Mouse (Mus musculus): ENCODE data around the gene Gm20517.
"Not testable (repeated sequence)": the region's sequence is repeated elsewhere in the genome, so short reads cannot be mapped to it uniquely, and the experiment has no call there.

Gene Gm20517

GRCm38 (mm10) chr17:47625088-47625487 lies 13.7 kb downstream of the Gm20517 start:
- no peak for DNase-seq (ENCODE audit: extremely low spot score, low spot score)

GRCm38 (mm10) chr17:47626031-47626430 lies 14.6 kb downstream of the Gm20517 start:
- DNase-seq (ENCODE audit: extremely low spot score, low spot score) = no peak

- no peak for DNase-seq (ENCODE audit: extremely low spot score, low spot score)
Observed at GRCm38 (mm10) chr17:47627791-47628190, 16.4 kb downstream of the Gm20517 start.

- DNase-seq (ENCODE audit: extremely low spot score, low spot score) = peak; percentile 96
Observed at GRCm38 (mm10) chr17:47628851-47629676, 17.7 kb downstream of the Gm20517 start.

GRCm38 (mm10) chr17:47629717-47630677 lies 18.6 kb downstream of the Gm20517 start:
- DNase-seq (ENCODE audit: extremely low spot score, low spot score) = peak; percentile 74

- no peak for DNase-seq (ENCODE audit: extremely low spot score, low spot score)
Observed at GRCm38 (mm10) chr17:47630678-47631065, 19.3 kb downstream of the Gm20517 start, which contains the start of gene Usp49. Gene Usp49 (plus strand): TSS chr17:47630690.

GRCm38 (mm10) chr17:47632181-47632840 lies 20.9 kb downstream of the Gm20517 start:
- no peak for DNase-seq (ENCODE audit: extremely low spot score, low spot score)

GRCm38 (mm10) chr17:47633999-47634770 lies 22.8 kb downstream of the Gm20517 start:
- DNase-seq (ENCODE audit: extremely low spot score, low spot score) = no peak

- DNase-seq (ENCODE audit: extremely low spot score, low spot score) = no peak
Observed at GRCm38 (mm10) chr17:47642992-47643391, 31.6 kb downstream of the Gm20517 start.

- DNase-seq (ENCODE audit: extremely low spot score, low spot score) = peak; percentile 74
Observed at GRCm38 (mm10) chr17:47646683-47647082, 35.3 kb downstream of the Gm20517 start.

GRCm38 (mm10) chr17:47648966-47649365 lies 37.6 kb downstream of the Gm20517 start:
- no peak for DNase-seq (ENCODE audit: extremely low spot score, low spot score)

- no peak for DNase-seq (ENCODE audit: extremely low spot score, low spot score)
Observed at GRCm38 (mm10) chr17:47651953-47652352, 40.6 kb downstream of the Gm20517 start.

- not testable (repeated sequence) for DNase-seq (ENCODE audit: extremely low spot score, low spot score)
Observed at GRCm38 (mm10) chr17:47654346-47654745, 43.0 kb downstream of the Gm20517 start.

- no peak for DNase-seq (ENCODE audit: extremely low spot score, low spot score)
Observed at GRCm38 (mm10) chr17:47655697-47656096, 44.3 kb downstream of the Gm20517 start.

GRCm38 (mm10) chr17:47657901-47658300 lies 46.5 kb downstream of the Gm20517 start:
- no peak for DNase-seq (ENCODE audit: extremely low spot score, low spot score)

GRCm38 (mm10) chr17:47658741-47659243 lies 47.4 kb downstream of the Gm20517 start:
- DNase-seq (ENCODE audit: extremely low spot score, low spot score) = no peak

GRCm38 (mm10) chr17:47663009-47663713 lies 51.8 kb downstream of the Gm20517 start:
- peak; percentile 55 for DNase-seq (ENCODE audit: extremely low spot score, low spot score)

- no peak for DNase-seq (ENCODE audit: extremely low spot score, low spot score)
Observed at GRCm38 (mm10) chr17:47664474-47664873, 53.1 kb downstream of the Gm20517 start.

GRCm38 (mm10) chr17:47669166-47669565 lies 57.8 kb downstream of the Gm20517 start:
- no peak for DNase-seq (ENCODE audit: extremely low spot score, low spot score)

GRCm38 (mm10) chr17:47671988-47672310 lies 60.6 kb downstream of the Gm20517 start:
- DNase-seq (ENCODE audit: extremely low spot score, low spot score) = no peak

All from neural tube, embryonic 10.5 days (tissue).